Mouse (Mus musculus) liver, adult 2 months (tissue): ENCODE measurements around the gene Iqca. TPM values are rescaled to one million over a fixed set of nuclear protein-coding genes. Genes with fewer than 3 reads are reported as not detected.

Experiments used
- DNase-seq: peaks from one replicate; pipeline ENCODE4 v3.0.0-alpha.2; 2011; ENCODE audit warnings: low read depth, low spot score; ENCODE audit errors: extremely low read depth
- H3K27ac ChIP-seq: fragments of 200-500 bp; replicated peaks from 2 replicates; pipeline ENCODE4 v1.5.1; 2012; ENCODE audit warnings: low read depth, mild to moderate bottlenecking, control low read depth, inconsistent platforms, low read length; ENCODE audit not compliant: insufficient read depth
- H3K27me3 ChIP-seq: fragments of 200-500 bp; 2 replicates; pipeline ENCODE4 v1.6.1; 2012; ENCODE audit warnings: mild to moderate bottlenecking, moderate library complexity, low read length, inconsistent platforms; ENCODE audit not compliant: control insufficient read depth, insufficient read depth
- H3K36me3 ChIP-seq: fragments of 200-500 bp; 2 replicates; pipeline ENCODE4 v1.6.1; 2012; ENCODE audit warnings: low read length, inconsistent platforms; ENCODE audit not compliant: control insufficient read depth, insufficient read depth
- H3K4me1 ChIP-seq: fragments of 200-500 bp; 2 replicates; pipeline ENCODE4 v1.6.1; 2011; ENCODE audit warnings: low read length; ENCODE audit not compliant: control insufficient read depth, insufficient read depth
- H3K4me3 ChIP-seq: fragments of 200-500 bp; 2 replicates; pipeline ENCODE4 v1.5.1; 2011; ENCODE audit warnings: low read depth, mild to moderate bottlenecking, control low read depth, low read length, moderate library complexity; ENCODE audit not compliant: insufficient read depth
- H3K79me2 ChIP-seq: fragments of 200-500 bp; 2 replicates; pipeline ENCODE4 v1.6.1; 2012; ENCODE audit warnings: inconsistent platforms, mild to moderate bottlenecking, low read length, moderate library complexity; ENCODE audit not compliant: control insufficient read depth, insufficient read depth
- H3K9ac ChIP-seq: fragments of 200-500 bp; 2 replicates; pipeline ENCODE4 v1.6.1; 2012; ENCODE audit warnings: low read depth, mild to moderate bottlenecking, control low read depth, inconsistent platforms, low read length
- CTCF ChIP-seq: fragments of 200-500 bp; IDR thresholded peaks from 2 replicates; pipeline ENCODE4 v1.5.1; 2011; ENCODE audit warnings: low read depth, low read length, control low read depth
- POLR2A ChIP-seq: fragments of 200-500 bp; IDR thresholded peaks from 2 replicates; pipeline ENCODE4 v1.6.1; 2011; ENCODE audit warnings: low read length, control low read depth; ENCODE audit not compliant: insufficient read depth; ENCODE audit errors: extremely low read depth
- WGBS: fragments of 180-500 bp; shearing (Covaris S2); methylation state at CpG from one replicate; pipeline ENCODE4 v1.1.7; 2018; 5-methylcytosine and 5-hydroxymethylcytosine counted together
- polyA plus RNA-seq: library from polyadenylated mRNA; depleted of rRNA; stranded (reverse); fragments of >200 nt; gene quantifications from 2 replicates; pipeline ENCODE4 v1.2.3, GENCODE M21; 2012
- total RNA-seq: library from RNA; depleted of rRNA; stranded (reverse); fragments of >200 nt; gene quantifications from 2 replicates; pipeline ENCODE4 v1.2.3, GENCODE M21; 2014

The Iqca gene
- total and polyA plus RNA-seq, 2 experiments: not detected

- H3K4me1 ChIP-seq: no peaks in the 10 kb centered on the region
- H3K27ac ChIP-seq: no peak overlapping the region
- no peak overlapping the region for H3K4me3 ChIP-seq
- H3K27me3 ChIP-seq: no peaks in the 10 kb centered on the region
- no peaks in the 10 kb centered on the region for H3K36me3 ChIP-seq
- 61% methylated on average over 5 of the region's 5 CpGs for WGBS
- H3K79me2 ChIP-seq: no peaks in the 10 kb centered on the region
- no peak overlapping the region for H3K9ac ChIP-seq
- no peak for DNase-seq
- no peak for TF ChIP-seq CTCF
- TF ChIP-seq POLR2A: no peak
Observed at GRCm38 (mm10) chr1:90177978-90178377, 24.8 kb upstream of the Iqca start.

GRCm38 (mm10) chr1:90177565-90177964 is 24.4 kb upstream of the Iqca start:
- Histone ChIP-seq H3K79me2 (no peaks in the 10 kb centered on the region), H3K9ac (no peak overlapping the region), H3K4me1 (no peaks in the 10 kb centered on the region), H3K36me3 (no peaks in the 10 kb centered on the region), H3K27ac (no peak overlapping the region), H3K27me3 (no peaks in the 10 kb centered on the region), H3K4me3 (no peak overlapping the region)
- DNase-seq: no peak
- TF ChIP-seq CTCF: no peak
- TF ChIP-seq POLR2A: no peak

GRCm38 (mm10) chr1:90176223-90176622 is 23.0 kb upstream of the Iqca start:
- Histone ChIP-seq H3K27ac (no peak overlapping the region), H3K36me3 (no peaks in the 10 kb centered on the region), H3K4me1 (no peaks in the 10 kb centered on the region), H3K4me3 (no peak overlapping the region), H3K79me2 (no peaks in the 10 kb centered on the region), H3K9ac (no peak overlapping the region), H3K27me3 (no peaks in the 10 kb centered on the region)
- no peak for DNase-seq
- 78% methylated on average over 7 of the region's 7 CpGs for WGBS
- TF ChIP-seq POLR2A (no peak), CTCF (no peak)

- no peaks in the 10 kb centered on the region for H3K27me3 ChIP-seq
- TF ChIP-seq CTCF (no peak), POLR2A (no peak)
- no peak for DNase-seq
- H3K4me1 ChIP-seq: no peaks in the 10 kb centered on the region
- H3K36me3 ChIP-seq: no peaks in the 10 kb centered on the region
- H3K4me3 ChIP-seq: no peak overlapping the region
- H3K9ac ChIP-seq: no peak overlapping the region
- H3K79me2 ChIP-seq: no peaks in the 10 kb centered on the region
- no peak overlapping the region for H3K27ac ChIP-seq
- 69% methylated on average over 8 of the region's 8 CpGs for whole genome bisulfite sequencing
Observed at GRCm38 (mm10) chr1:90174338-90174737, 21.1 kb upstream of the Iqca start.

GRCm38 (mm10) chr1:90164319-90164718 is 11.1 kb upstream of the Iqca start:
- Histone ChIP-seq H3K4me1 (peaks cover 3% of the 10 kb centered on the region; the same call in 1 of the 2 replicates), H3K36me3 (no peaks in the 10 kb centered on the region), H3K4me3 (no peak overlapping the region), H3K27me3 (no peaks in the 10 kb centered on the region), H3K27ac (no peak overlapping the region), H3K79me2 (no peaks in the 10 kb centered on the region), H3K9ac (no peak overlapping the region)
- TF ChIP-seq CTCF (no peak), POLR2A (no peak)
- 60% methylated on average over 3 of the region's 3 CpGs for WGBS
- DNase-seq: no peak

GRCm38 (mm10) chr1:90163161-90163560 is 10.0 kb upstream of the Iqca start:
- Histone ChIP-seq H3K27me3 (no peaks in the 10 kb centered on the region), H3K4me3 (no peak overlapping the region), H3K9ac (no peak overlapping the region), H3K4me1 (peaks cover 3% of the 10 kb centered on the region; the same call in 1 of the 2 replicates), H3K27ac (no peak overlapping the region), H3K36me3 (no peaks in the 10 kb centered on the region), H3K79me2 (no peaks in the 10 kb centered on the region)
- TF ChIP-seq POLR2A (no peak), CTCF (no peak)
- no peak for DNase-seq
- WGBS: 90% methylated on average over 7 of the region's 7 CpGs
